Mouse (Mus musculus) midbrain, embryonic 11.5 days (tissue): ENCODE measurements around the gene Utp6. TPM values are rescaled to one million over a fixed set of nuclear protein-coding genes. Genes with fewer than 3 reads are reported as not detected.

Experiments used
- ATAC-seq: fragments of 200-750 bp; cut with Nextera tagmentation; 2 replicates; pipeline ENCODE4 v1.8.0; 2017; ENCODE audit warnings: moderate TSS enrichment, moderate library complexity; ENCODE audit not compliant: low FRiP score
- DNase-seq: peaks from one replicate; pipeline ENCODE4 v3.0.0; 2015; ENCODE audit warnings: low spot score; ENCODE audit errors: missing footprints
- H3K27ac ChIP-seq: fragments of 300-500 bp; sonication (generic); 2 replicates; pipeline ENCODE4 v1.5.1; 2014; ENCODE audit warnings: low read depth, low read length
- H3K27me3 ChIP-seq: fragments of 300-500 bp; sonication (generic); 2 replicates; pipeline ENCODE4 v1.6.1; 2014; ENCODE audit warnings: mild to moderate bottlenecking, low read length, moderate library complexity, mixed read lengths; ENCODE audit not compliant: control insufficient read depth, insufficient read depth
- H3K36me3 ChIP-seq: fragments of 300-500 bp; sonication (generic); 2 replicates; pipeline ENCODE4 v1.6.1; 2014; ENCODE audit warnings: mild to moderate bottlenecking, low read length, moderate library complexity, mixed read lengths; ENCODE audit not compliant: control insufficient read depth, insufficient read depth
- H3K4me1 ChIP-seq: fragments of 300-500 bp; sonication (generic); 2 replicates; pipeline ENCODE4 v1.6.1; 2014; ENCODE audit warnings: low read length; ENCODE audit not compliant: control insufficient read depth, insufficient read depth
- H3K4me2 ChIP-seq: fragments of 300-500 bp; sonication (generic); 2 replicates; pipeline ENCODE4 v1.6.1; 2014; ENCODE audit warnings: mild to moderate bottlenecking, moderate library complexity
- H3K4me3 ChIP-seq: fragments of 300-500 bp; sonication (generic); 2 replicates; pipeline ENCODE4 v1.5.1; 2014; ENCODE audit warnings: low read depth, low read length
- H3K9ac ChIP-seq: fragments of 300-500 bp; sonication (generic); 2 replicates; pipeline ENCODE4 v1.6.1; 2014; ENCODE audit warnings: low read length
- H3K9me3 ChIP-seq: fragments of 300-500 bp; sonication (generic); 2 replicates; pipeline ENCODE4 v1.6.1; 2016; ENCODE audit warnings: low read length; ENCODE audit not compliant: control insufficient read depth
- WGBS: fragments of 180-500 bp; shearing (Covaris S2); extraction: QIAGEN DNeasy Blood & Tissue Kit; methylation state at CpG from one replicate; pipeline ENCODE4 v1.1.7; 2014; 5-methylcytosine and 5-hydroxymethylcytosine counted together
- polyA plus RNA-seq: library from polyadenylated mRNA; unstranded; fragments of >200 nt; fragmentation: Nextera tagmentation; extraction: Ambion mirVana; gene quantifications from 2 replicates; pipeline ENCODE4 v1.2.1, GENCODE M21; 2014

Gene Utp6
- polyA plus RNA-seq, result 89.0 and 98.6 TPM in 2 replicates

DNA sequence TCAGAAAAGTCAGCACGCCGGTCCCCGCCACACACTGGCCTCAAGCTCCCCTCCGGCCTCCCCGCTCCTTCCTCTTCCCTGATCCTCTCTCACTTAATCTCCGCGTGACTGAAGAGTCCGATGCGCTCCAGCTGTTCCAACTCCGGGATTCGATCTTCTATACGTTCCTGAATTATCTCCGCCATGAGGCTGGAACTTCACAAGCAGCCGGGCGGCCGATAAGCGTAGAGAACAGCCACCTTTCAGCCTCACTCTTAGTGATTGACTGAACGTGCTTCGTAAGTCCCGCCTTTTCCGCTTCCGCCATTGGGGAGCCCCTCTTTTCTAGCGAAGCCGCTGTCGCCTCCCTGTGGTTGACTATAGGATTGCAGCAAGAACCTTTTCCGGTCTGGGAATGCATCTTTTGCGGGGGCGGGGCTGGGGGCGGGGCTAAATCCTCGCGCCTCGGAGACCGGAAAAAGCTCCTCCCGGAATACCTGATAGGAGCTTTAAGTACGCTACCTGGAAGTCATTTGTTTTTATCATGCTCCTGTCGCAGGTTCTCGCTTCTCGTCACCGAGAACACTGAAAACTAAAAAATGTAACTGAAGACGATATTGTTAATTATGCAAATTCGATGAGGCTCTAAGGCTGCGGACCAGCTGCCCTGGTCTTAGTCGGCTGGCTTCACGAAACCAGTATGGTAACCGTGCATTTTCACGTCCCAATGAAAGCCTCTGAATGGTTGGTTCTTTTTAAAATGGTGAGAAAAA lies at the start of gene Utp6:
TSS of gene Utp6 (minus strand) at position 266 of the 752 bp plus-strand sequence.
- Histone ChIP-seq H3K27me3 (no peaks in the 10 kb centered on the region), H3K27ac (no peak within 1 kb of the TSS), H3K4me3 (peak within 1 kb of the TSS; percentile 67), H3K4me1 (peaks cover 5% of the 10 kb centered on the region), H3K9me3 (no peaks in the 10 kb centered on the region), H3K4me2 (peak within 1 kb of the TSS; percentile 54), H3K36me3 (peaks cover 7% of the 10 kb centered on the region), H3K9ac (peak within 1 kb of the TSS; percentile 69)
- DNase-seq, result peak; percentile 100
- ATAC-seq, result peak; percentile 95
- under 1% methylated on average over 46 of the region's 46 CpGs for whole genome bisulfite sequencing

DNA sequence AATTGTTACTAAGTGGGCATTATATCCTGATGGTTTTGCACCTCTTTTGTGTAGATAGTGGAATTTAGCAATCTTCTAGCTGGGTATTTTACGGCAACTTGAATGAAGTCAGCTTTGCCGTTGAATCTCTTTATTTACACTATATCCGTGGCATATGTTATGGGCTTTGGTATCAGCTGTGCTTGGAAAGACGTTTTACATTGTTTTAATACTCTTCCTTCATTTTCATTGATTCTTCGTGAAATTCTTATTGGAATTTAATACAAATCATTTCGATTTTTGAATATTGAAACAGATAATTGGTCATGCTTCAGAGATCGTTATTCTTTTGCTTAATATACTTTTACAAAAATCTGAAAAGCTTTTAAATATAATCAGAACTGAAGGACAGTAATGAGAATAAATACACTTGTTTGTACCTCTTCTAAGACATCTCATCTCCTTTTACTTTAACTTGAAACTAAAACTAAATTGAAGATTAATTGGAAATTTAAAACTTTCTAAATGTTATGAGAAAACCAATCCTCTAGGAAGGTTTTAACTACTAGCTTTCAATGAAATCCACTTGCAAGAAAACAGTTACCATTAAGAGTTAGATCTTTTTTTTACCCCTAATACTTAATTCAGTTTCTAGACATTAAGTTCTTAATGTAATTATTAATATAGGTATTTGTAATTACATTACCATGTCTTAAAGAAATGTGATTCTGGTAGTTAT lies 32.2 kb upstream of the Utp6 start:
- Histone ChIP-seq H3K4me3 (peak overlapping the region; percentile 98), H3K9ac (peak overlapping the region; percentile 94), H3K9me3 (no peaks in the 10 kb centered on the region), H3K27ac (no peak overlapping the region), H3K4me1 (peaks cover 6% of the 10 kb centered on the region), H3K36me3 (0 out of 2 replicates have a peak, but pooled peaks cover 4% of the 10 kb centered on the region), H3K4me2 (peak overlapping the region; percentile 50), H3K27me3 (no peaks in the 10 kb centered on the region)
- DNase-seq (no peak), ATAC-seq (no peak)
- WGBS, result 9% methylated on average over 7 of the region's 7 CpGs

DNA sequence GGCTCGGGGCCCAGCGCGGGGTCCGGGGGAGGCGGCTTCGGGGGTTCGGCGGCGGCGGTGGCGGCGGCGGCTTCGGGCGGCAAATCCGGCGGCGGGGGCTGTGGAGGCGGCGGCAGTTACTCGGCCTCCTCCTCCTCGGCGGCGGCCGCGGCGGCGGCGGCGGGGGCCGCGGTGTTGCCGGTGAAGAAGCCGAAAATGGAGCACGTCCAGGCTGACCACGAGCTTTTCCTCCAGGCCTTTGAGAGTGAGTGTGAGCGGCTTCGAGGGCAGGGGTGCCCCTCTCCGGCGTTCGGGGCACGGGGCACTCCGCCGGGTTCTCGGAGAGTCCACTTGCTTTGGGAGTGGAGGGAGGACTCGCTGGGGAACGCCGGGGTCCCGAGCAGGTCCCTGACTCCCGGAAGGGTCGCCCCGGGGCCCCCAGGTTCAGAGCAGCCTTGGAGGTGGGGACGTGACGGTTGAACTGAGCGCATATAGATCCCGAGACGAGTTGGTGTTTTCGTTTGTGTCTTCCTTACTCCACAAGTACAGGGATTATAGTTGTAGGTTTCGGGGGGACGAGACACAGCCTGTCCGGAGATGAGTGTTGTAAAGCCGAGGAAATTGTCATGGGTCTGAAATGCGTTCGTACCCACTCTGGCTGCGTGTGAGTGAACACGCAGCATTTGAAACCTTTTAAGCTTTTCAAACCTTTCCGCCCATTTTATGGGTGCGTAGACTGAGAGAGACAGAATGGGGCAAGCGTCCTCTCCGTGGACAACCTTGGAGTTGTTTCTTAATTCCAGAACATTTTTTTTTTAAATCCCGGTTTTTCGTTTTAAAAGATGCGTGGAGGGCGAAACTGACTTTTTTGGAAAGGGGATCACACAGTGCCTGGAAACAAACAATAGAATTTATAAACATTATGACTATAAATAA lies 31.4 kb upstream of the Utp6 start:
- Histone ChIP-seq H3K9ac (peak overlapping the region; percentile 94), H3K36me3 (0 out of 2 replicates have a peak, but pooled peaks cover 4% of the 10 kb centered on the region), H3K9me3 (no peaks in the 10 kb centered on the region), H3K27me3 (no peaks in the 10 kb centered on the region), H3K4me1 (peaks cover 6% of the 10 kb centered on the region), H3K27ac (peak overlapping the region; percentile 99), H3K4me3 (peak overlapping the region; percentile 98), H3K4me2 (peak overlapping the region; percentile 50)
- WGBS, result under 1% methylated on average over 53 of the region's 74 CpGs
- DNase-seq (peak; percentile 96), ATAC-seq (peak; percentile 64)

- Histone ChIP-seq H3K9ac (peak within 1 kb of the TSS; percentile 94), H3K27ac (peak within 1 kb of the TSS; percentile 99), H3K4me1 (peaks cover 6% of the 10 kb centered on the region), H3K27me3 (no peaks in the 10 kb centered on the region), H3K4me3 (peak within 1 kb of the TSS; percentile 98), H3K9me3 (no peaks in the 10 kb centered on the region), H3K4me2 (peak within 1 kb of the TSS; percentile 70), H3K36me3 (0 out of 2 replicates have a peak, but pooled peaks cover 4% of the 10 kb centered on the region)
- peak; percentile 94 for ATAC-seq
- under 1% methylated on average over 60 of the region's 74 CpGs for WGBS
- DNase-seq, result peak; percentile 100
These were observed 30.6 kb upstream of the Utp6 start, which contains the start of gene Suz12 for GRCm38 (mm10) chr11:79992592-79993355. Gene Suz12 (plus strand): TSS chr11:79993106.

DNA sequence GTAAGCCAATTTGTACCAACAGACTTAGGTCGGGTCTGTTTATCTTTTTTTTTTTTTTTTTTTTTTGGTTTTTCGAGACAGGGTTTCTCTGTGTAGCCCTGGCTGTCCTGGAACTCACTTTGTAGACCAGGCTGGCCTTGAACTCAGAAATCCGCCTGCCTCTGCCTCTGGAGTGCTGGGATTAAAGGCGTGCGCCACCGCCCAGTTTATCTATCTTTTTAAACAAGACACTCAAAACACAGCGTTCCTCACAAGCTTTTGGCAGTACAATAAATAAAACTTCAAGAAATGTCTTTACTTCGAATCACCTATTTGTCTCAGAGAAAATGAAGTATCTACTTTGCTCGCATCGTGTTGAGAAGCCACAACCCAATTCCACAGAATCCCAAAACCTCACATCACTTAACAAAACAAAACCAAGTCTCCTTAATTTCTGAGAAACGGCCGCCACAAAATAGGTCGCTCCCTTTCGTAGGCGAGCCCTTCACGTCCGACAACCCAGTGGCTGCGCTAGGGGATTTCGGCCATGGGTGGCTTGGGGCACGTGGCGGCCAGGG lies 29.9 kb upstream of the Utp6 start:
- Histone ChIP-seq H3K4me3 (peak overlapping the region; percentile 98), H3K4me1 (peaks cover 6% of the 10 kb centered on the region), H3K36me3 (0 out of 2 replicates have a peak, but pooled peaks cover 2% of the 10 kb centered on the region), H3K9me3 (no peaks in the 10 kb centered on the region), H3K27ac (peak overlapping the region; percentile 85), H3K9ac (peak overlapping the region; percentile 79), H3K4me2 (peak overlapping the region; percentile 70), H3K27me3 (no peaks in the 10 kb centered on the region)
- DNase-seq (no peak), ATAC-seq (no peak)
- WGBS, result 29% methylated on average over 20 of the region's 21 CpGs

GRCm38 (mm10) chr11:79991600-79991999 lies 29.4 kb upstream of the Utp6 start:
- Histone ChIP-seq H3K9ac (no peak overlapping the region), H3K4me3 (no peak overlapping the region), H3K4me2 (no peak overlapping the region), H3K9me3 (no peaks in the 10 kb centered on the region), H3K27ac (no peak overlapping the region), H3K4me1 (peaks cover 6% of the 10 kb centered on the region), H3K27me3 (no peaks in the 10 kb centered on the region), H3K36me3 (0 out of 2 replicates have a peak, but pooled peaks cover 2% of the 10 kb centered on the region)
- WGBS, result 90% methylated on average over 5 of the region's 5 CpGs
- DNase-seq, result no peak
- no peak for ATAC-seq

- no peak overlapping the region for H3K27ac ChIP-seq
- WGBS, result 94% methylated on average over 2 of the region's 2 CpGs
These were observed 27.9 kb upstream of the Utp6 start for GRCm38 (mm10) chr11:79990120-79990519.

DNA sequence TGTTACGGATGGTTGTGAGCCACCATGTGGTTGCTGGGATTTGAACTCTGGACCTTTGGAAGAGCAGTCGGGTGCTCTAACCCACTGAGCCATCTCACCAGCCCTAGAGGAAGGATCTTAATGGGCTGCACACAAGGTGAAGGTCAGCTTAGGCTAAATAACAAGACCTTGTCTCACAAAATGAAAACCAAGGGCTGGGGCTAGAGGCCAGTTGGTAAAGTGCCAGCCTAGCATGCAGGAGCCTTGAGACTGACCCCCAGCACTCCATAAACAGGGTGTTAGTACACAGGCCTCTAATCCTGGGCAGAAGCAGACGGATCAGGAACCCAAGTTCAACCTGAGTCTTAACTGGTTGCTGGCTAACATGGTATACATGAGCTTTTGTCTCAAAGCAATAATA lies 25.7 kb upstream of the Utp6 start:
- Histone ChIP-seq H3K4me2 (no peak overlapping the region), H3K36me3 (no peaks in the 10 kb centered on the region), H3K4me3 (no peak overlapping the region), H3K27me3 (no peaks in the 10 kb centered on the region), H3K4me1 (peaks cover 4% of the 10 kb centered on the region), H3K9ac (no peak overlapping the region), H3K27ac (no peak overlapping the region), H3K9me3 (no peaks in the 10 kb centered on the region)
- DNase-seq (no peak), ATAC-seq (no peak)
- WGBS, result 77% methylated on average over 3 of the region's 3 CpGs

More at GRCm38 (mm10) chr11:79990120-79990519, 27.9 kb upstream of the Utp6 start:
- Histone ChIP-seq H3K4me3 (no peak overlapping the region), H3K4me1 (peaks cover 5% of the 10 kb centered on the region), H3K27me3 (no peaks in the 10 kb centered on the region), H3K36me3 (no peaks in the 10 kb centered on the region), H3K4me2 (no peak overlapping the region), H3K9ac (no peak overlapping the region), H3K9me3 (no peaks in the 10 kb centered on the region)
- ATAC-seq, result no peak
- no peak for DNase-seq
